Mouse (Mus musculus) gastrocnemius, adult 2 months (tissue): ENCODE measurements around the gene Tnn. TPM values are rescaled to one million over a fixed set of nuclear protein-coding genes. Genes with fewer than 3 reads are reported as not detected.

Experiments used
- DNase-seq: peaks from one replicate; pipeline ENCODE4 v3.0.0; 2022
- H3K27ac ChIP-seq: fragments of 200-600 bp; 2 replicates; pipeline ENCODE4 v1.8.1; 2022; ENCODE audit warnings: mild to moderate bottlenecking
- H3K4me3 ChIP-seq: fragments of 200-600 bp; 2 replicates; pipeline ENCODE4 v1.8.1; 2022; ENCODE audit warnings: mild to moderate bottlenecking, moderate library complexity
- CTCF ChIP-seq: fragments of 200-600 bp; IDR thresholded peaks from 2 replicates; pipeline ENCODE4 v1.8.1; 2022; ENCODE audit warnings: antibody characterized with exemption, mild to moderate bottlenecking, moderate library complexity
- intact Hi-C: fragments of 180-260 bp; cut with DNase I; formaldehyde crosslinking; loops from one replicate; pipeline ENCODE4 v1.15.1; 2025
- total RNA-seq, 2 experiments: library from RNA; stranded (reverse); gene quantifications; 2 replicates each; pipeline ENCODE4 v1.2.3; 2021

The Tnn gene
- total RNA-seq, 2 experiments from 2014 or later: not detected

DNA sequence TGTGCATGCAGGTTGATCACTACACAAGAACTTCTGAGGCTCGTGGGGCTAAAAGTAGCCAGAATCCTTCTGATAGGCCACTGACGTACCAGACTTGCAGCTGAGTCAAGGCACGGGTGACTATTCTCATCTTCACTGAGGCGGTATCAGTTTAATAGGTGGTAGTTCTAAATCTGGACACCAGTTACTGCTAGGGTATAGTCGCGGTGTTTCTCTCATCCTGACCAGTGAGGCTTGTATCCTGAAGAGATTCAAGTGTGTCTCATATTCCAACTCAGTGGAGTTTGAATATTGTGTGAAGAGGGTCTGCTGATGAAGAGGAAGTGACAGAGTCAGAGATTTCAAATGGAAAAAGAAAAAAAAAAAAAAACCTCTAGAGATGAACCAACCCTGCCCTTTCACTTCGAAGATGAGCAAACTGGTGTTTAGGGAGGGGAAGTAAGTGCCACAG lies 105.9 kb downstream of the Tnn start:
- no peak for DNase-seq
- TF ChIP-seq CTCF: no peak
- intact Hi-C loops: no loop called here
- peak overlapping the region; percentile 91; the same call in 1 of the 2 replicates for H3K27ac ChIP-seq
- H3K4me3 ChIP-seq: peak overlapping the region; percentile 83

DNA sequence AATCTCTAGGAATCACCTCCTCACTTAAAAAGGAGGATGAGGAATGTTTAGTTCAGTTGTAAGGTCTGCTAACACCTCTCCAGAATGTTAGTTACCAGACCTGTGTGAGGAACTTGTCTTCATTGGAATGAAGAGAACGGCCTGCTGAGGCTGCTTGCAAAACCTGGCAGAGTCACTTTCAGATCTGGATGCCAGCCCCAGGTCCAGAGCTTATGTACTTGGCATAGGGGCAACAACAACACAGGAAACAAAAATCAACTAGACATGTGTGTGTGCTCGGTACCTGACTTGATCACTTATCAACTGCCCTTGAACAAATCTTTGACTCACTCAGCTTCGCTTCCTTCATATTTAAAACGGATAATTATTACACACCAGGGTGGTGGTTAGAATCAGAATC lies 106.6 kb downstream of the Tnn start:
- Histone ChIP-seq H3K4me3 (peak overlapping the region; percentile 83), H3K27ac (peak overlapping the region; percentile 91)
- DNase-seq: no peak
- intact Hi-C loops: no loop called here
- no peak for TF ChIP-seq CTCF

DNA sequence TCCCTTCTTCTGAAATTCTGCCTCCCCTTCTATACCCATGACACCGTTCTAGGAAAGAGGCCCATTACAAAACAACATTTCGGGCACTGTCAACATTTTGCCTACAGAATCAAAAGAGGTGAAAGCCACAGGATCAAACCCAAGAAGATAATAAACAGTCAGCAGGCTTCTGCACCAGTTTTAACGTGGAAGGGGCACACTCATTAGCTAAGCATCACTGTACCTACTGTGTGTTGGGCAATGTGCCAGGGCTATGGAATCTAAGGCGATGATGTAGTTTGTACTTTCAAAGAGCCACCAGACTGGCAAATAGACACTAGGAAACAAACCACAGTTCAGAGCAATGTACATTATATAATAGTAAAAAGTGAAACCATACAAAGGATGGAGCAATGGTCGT lies 107.4 kb downstream of the Tnn start:
- peak overlapping the region; percentile 83 for H3K4me3 ChIP-seq
- H3K27ac ChIP-seq: peak overlapping the region; percentile 91
- no peak for DNase-seq
- no peak for TF ChIP-seq CTCF
- intact Hi-C loops: no loop called here

DNA sequence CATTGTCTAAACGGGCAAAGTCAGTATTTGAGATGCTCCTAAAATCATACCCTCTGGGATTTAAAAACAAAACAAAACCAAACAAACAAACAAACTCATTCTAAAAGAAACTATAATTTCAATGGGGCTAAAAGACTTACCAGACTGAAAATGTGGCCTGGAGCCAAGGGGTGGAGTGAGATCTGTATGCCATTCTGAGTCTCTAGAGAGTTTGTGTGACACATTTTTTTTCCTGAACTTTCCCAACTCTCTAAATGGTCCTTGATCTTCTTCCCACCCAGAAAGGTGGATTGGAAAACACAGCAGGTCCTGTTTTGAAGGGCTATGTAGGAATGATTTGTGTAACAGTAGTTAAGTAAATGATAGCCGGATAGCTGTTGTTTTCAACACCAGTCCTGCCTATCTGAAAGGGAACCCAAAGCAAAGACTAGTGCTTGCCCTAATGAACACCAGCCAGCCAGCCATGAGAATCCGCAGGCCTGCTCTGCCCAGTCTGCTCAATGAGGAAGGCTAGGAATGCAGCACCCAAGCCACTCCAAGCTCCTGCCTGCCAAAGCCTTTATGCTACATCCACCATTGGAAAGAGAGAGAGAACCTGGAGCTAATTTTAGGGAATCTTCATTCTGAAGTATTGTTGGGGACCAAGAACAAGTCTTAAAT lies 108.2 kb downstream of the Tnn start:
- no peak for TF ChIP-seq CTCF
- intact Hi-C loops: no loop called here

DNA sequence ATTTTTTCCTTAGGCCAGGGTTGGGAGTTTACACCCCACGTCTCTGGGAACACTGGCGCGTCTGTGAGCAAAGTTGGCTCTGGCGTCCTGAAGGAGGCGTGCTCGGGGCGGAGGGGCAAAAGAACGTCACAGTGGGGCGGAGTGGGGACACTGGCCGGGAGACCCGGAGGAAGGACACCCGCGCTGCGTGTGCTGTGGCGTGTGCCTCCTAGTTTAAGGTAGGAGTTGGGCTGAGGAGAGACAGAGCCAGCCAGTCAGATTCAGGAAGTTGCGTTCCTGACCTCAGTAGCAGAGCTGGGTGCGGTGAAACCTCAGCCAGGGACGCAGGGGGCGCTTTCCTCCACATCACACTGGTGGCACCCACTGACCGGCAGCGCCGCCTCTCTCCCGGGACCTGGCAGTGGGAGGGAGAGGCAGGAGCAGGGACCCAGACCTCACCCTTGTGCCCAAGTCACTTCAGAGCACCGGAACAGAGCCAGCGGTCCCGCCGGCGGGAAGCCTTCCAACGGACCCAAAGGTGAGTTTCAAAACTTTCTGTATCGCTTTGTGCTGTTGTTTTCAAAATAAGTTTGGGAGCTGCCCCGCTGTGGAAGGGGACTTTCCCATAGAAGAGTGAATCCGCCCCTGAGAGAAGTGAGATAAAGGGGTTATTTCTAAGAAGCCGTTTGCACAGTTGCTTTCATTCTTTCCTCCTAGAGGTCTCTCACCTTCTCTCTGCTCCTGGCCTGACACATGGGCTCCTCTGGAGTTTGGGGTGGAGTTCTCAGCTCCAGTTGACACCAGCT lies 109.0 kb downstream of the Tnn start, which contains the start of gene 4930523C07Rik:
TSS of gene 4930523C07Rik (plus strand) at position 146 of the 785 bp plus-strand sequence.
- peak; percentile 83 for DNase-seq
- intact Hi-C loops: no loop called here
- peak within 1 kb of the TSS; percentile 91 for H3K27ac ChIP-seq
- peak; percentile 51 for TF ChIP-seq CTCF
- peak within 1 kb of the TSS; percentile 83 for H3K4me3 ChIP-seq

More for the DNA sequence above, 108.2 kb downstream of the Tnn start:
- Histone ChIP-seq H3K4me3 (peak overlapping the region; percentile 83), H3K27ac (peak overlapping the region; percentile 91)
- DNase-seq: peak; percentile 38

DNA sequence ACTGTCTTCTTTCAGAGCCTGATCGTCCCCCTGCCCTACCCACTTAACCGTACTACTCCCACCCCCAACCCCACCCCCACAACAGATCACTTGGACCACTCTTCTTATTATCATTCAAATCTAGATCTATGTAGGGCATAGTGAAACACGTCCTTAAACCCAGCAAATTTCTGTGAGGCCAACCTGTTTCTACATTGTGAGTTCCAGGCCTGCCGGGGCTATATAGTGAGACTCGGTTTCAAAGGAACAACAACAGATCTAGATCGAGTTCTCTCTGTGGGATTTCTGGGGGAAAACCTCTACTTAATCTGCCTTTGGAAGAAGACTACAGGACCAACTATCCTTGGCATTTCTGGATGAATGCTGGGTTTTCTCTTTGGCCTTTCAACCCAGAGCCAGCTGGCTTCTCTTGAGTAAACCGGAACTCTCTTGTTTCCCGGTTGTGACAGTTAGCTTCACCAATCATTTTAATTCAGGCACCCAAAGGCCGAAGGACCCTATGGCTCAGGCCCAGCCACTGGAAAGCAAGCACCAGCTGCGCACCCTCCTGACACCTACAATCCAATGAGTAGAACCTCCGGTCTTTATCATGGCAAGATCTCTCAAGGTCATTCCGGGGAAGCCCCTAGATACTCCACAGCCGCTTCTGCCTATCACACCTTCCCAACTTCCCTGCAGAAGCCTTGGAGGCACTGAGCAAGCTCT lies 110.0 kb downstream of the Tnn start:
- no peak for TF ChIP-seq CTCF
- Histone ChIP-seq H3K4me3 (peak overlapping the region; percentile 83), H3K27ac (peak overlapping the region; percentile 91)
- DNase-seq: no peak
- intact Hi-C loops: no loop called here

DNA sequence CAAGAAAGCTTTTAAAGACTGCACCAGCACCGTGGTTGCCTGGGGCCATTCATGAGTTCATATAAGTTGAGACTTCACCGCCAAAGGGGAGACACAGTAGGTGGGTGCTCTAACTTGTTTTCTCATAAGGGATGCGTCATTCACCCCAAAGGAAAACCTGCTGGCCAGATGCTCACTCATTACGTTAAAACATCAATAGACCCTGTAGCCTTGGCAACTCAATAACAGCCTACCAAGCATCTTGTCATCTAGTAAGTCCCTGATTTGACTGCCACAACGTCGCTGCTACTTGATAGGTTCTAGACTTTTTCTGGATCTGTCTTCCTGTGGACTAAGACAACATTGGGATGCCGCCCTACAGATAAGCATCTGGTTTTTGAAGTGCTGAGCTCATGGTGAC lies 111.0 kb downstream of the Tnn start:
- H3K4me3 ChIP-seq: no peak overlapping the region
- intact Hi-C loops: no loop called here
- no peak for TF ChIP-seq CTCF
- DNase-seq: no peak
- no peak overlapping the region for H3K27ac ChIP-seq

DNA sequence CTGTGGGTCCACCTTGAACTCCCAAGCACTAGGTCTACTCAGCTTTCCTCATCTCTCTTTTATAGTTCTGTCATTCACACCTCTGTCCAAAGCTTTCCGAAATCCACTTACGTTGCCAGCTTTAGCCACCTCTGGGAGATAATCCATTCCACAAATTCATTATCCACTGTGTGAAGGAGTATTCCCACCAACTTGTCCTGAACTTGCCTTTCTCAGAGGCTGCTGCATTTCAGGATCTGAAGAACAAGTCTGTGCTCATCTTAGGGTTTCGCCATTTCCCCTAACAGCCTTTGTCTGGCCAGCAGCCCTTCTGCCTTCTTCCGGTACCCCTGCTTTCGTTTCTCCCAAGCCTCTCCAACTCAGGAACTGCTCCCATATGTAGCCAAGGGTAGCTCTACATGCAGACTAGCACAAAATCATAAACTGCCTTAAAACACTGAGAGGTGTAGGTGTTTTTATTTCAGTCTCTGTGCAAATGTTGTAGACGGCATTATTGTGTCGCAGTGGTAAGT lies 112.1 kb downstream of the Tnn start:
- no peak for DNase-seq
- intact Hi-C loops: no loop called here
- no peak overlapping the region for H3K27ac ChIP-seq
- H3K4me3 ChIP-seq: no peak overlapping the region
- TF ChIP-seq CTCF: no peak

DNA sequence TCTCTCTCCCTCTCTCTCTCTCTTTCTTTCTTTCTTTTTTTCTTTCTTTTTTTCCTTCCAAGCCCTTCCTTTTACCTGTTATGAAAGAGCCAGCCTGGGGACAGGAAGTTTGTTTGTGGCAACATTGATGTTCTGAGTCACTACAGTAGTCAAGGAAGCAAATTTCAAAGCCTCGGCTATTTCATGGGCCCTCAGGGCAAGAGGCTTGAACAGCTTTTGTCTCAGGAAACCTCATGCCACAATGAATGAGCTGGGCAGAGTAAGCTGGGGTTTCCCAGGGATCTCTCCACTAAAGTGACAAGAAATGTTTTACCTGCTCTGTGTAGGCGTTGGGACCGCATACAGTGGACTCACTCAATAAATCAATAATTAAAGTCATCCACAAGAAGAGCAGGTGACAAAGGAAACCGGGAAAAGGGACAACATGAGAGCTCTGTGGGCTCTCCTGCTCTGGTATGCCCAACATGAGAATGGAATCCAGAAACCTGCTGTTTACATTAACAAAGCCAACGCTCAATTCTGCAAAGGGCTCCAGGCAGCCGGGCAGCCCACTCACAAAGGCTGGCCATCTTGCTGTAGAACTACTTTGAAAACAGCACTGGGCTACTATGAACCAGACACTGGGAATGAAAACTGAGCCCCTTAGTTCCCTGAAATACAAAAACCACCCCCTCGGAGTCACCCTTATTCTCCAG lies 113.3 kb downstream of the Tnn start:
- Histone ChIP-seq H3K4me3 (no peak overlapping the region), H3K27ac (no peak overlapping the region)
- no peak for DNase-seq
- intact Hi-C loops: no loop called here
- TF ChIP-seq CTCF: no peak

DNA sequence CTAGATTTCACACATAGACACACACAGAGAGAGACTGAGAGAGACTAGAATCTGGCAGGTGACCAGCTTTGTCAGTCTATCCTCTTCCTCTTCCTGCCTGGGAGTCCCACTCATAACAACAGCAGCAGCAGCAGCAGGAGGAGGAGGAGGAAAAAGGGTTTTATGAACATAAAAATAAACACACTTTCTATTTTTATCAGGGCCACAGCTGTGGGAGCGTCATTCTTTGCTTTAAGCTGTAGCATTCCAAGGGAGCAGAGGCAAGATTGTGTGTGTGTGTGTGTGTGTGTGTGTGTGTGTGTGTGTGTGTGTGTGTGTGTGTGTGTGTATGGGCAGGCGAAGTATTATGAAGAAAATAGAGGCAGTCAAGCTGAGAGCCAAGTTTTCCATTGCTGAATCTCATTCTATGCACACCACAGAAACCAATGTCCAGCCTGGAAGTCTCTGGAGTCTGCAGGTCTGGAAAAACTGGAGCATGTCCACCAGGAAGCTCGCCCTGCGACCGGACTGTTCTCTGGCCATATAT lies 116.3 kb downstream of the Tnn start:
- DNase-seq: no peak
- H3K27ac ChIP-seq: peak overlapping the region; percentile 83
- intact Hi-C loops: no loop called here
- no peak overlapping the region; the same call in 1 of the 2 replicates for H3K4me3 ChIP-seq
- no peak for TF ChIP-seq CTCF

DNA sequence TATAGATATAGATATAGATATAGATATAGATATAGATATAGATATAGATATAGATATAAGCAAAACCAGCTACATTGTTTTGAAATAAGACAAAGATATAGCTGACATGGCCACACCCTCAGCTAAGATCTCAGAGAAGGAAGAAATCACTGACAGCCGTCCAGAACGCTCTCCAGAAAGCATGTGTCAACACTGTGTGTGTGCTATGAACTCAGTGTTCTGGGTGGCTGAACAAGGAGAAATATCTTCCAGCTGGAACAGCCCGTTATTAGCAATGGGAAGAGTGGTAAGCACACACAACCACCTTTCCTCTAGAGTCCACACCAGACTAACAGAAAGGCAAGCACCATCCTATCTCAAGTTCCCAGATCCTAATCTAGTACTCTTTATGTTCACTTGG lies 117.8 kb downstream of the Tnn start:
- Histone ChIP-seq H3K27ac (peak overlapping the region; percentile 83; the same call in 1 of the 2 replicates), H3K4me3 (no peak overlapping the region)
- DNase-seq: no peak
- intact Hi-C loops: no loop called here
- TF ChIP-seq CTCF: no peak

Other genes with a start within 250 kb of the Tnn start
- 1 to 10 TPM; 5.2 to 8.9 TPM for gene 4930523C07Rik, start 109.2 kb downstream of the Tnn start, total RNA-seq
- gene Mrps14, start 41.6 kb upstream of the Tnn start, total RNA-seq: 10 to 100 TPM; 64.7 to 88.5 TPM
- 10 to 100 TPM; 50.1 to 65.8 TPM for gene Cacybp, start 59.3 kb upstream of the Tnn start, total RNA-seq